Mouse (Mus musculus): ENCODE data around the gene Agap1. TPM values are rescaled to one million over a fixed set of nuclear protein-coding genes. Genes with fewer than 3 reads are reported as not detected.

Agap1 gene
- total and polyA plus RNA-seq, 3 experiments = 0.01 TPM; not detected in 2

GRCm38 (mm10) chr1:89441236-89441897 is 13.2 kb upstream of the Agap1 start:
- Histone ChIP-seq H3K9me3 (replicated peaks; ENCODE audit: insufficient read depth, low read length) (no peaks in the 10 kb centered on the region), H3K36me3 (ENCODE audit: control insufficient read depth in 1 of 2, insufficient read depth in 2 of 2, low read length in 2 of 2) (no peaks in the 10 kb centered on the region), H3K4me1 (ENCODE audit: control insufficient read depth in 1 of 2, insufficient read depth in 2 of 2, low read length in 2 of 2) (no peaks in the 10 kb centered on the region), H3K27ac (ENCODE audit: control insufficient read depth, low read depth, low read length) (no peak overlapping the region), H3K9ac (ENCODE audit: control insufficient read depth, low read depth, low read length, poor library complexity, severe bottlenecking) (no peak overlapping the region), H3K27me3 (ENCODE audit: control insufficient read depth in 1 of 2, insufficient read depth in 2 of 2, low read length in 2 of 2) (no peaks in the 10 kb centered on the region), H3K79me2 (ENCODE audit: control insufficient read depth, insufficient read depth, low read length, poor library complexity) (no peaks in the 10 kb centered on the region), H3K4me3 (ENCODE audit: control insufficient read depth in 1 of 2, insufficient read depth in 1 of 2, low read depth in 2 of 2, low read length in 2 of 2) (no peak overlapping the region)
- DNase-seq (ENCODE audit: low read depth, low spot score) = no peak
- TF ChIP-seq SIN3A (IDR thresholded peaks at IDR 0.05; ENCODE audit: low read length) (no peak), JUND (IDR thresholded peaks at IDR 0.05; ENCODE audit: low read depth, low read length) (no peak), ZKSCAN1 (IDR thresholded peaks at IDR 0.05; ENCODE audit: low read depth, low read length) (no peak), BHLHE40 (IDR thresholded peaks at IDR 0.05; ENCODE audit: borderline replicate concordance, low read depth, low read length) (no peak), TBP (IDR thresholded peaks at IDR 0.05; ENCODE audit: low read depth, low read length) (no peak), POLR2AphosphoS5 (IDR thresholded peaks at IDR 0.05; ENCODE audit: borderline replicate concordance, low read depth, low read length) (no peak)

DNA sequence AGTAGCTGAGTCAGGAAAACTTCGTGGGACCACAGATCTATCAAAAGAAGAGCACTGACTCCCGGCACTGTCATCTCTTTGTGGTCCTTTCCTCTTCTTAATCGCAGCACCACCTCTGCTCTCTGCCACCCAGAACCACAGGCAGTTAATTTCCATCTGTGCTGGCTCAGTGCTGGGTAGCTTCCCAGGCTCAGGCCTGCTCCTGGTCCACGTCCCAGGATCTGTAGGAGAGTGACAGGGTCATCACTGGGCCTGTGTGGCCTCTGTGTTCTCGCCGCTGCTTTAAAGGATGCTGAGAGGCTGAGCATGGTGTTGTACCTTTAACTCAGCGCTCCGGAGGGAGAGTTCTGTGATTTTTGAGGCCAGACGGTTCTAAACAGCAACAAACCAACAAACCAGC is 11.1 kb upstream of the Agap1 start:
- no peaks in the 10 kb centered on the region for H3K27me3 ChIP-seq (ENCODE audit: control insufficient read depth in 1 of 2, insufficient read depth in 2 of 2, low read length in 2 of 2)
- H3K36me3 ChIP-seq (ENCODE audit: control insufficient read depth in 1 of 2, insufficient read depth in 2 of 2, low read length in 2 of 2) = no peaks in the 10 kb centered on the region
- H3K9ac ChIP-seq (ENCODE audit: control insufficient read depth, low read depth, low read length, poor library complexity, severe bottlenecking) = no peak overlapping the region
- no peaks in the 10 kb centered on the region for H3K4me1 ChIP-seq (ENCODE audit: control insufficient read depth in 1 of 2, insufficient read depth in 2 of 2, low read length in 2 of 2)
- no peak overlapping the region for H3K4me3 ChIP-seq (ENCODE audit: control insufficient read depth in 1 of 2, insufficient read depth in 1 of 2, low read depth in 2 of 2, low read length in 2 of 2)
- DNase-seq (ENCODE audit: low read depth, low spot score) = no peak
- H3K27ac ChIP-seq (ENCODE audit: control insufficient read depth, low read depth, low read length) = no peak overlapping the region
- H3K79me2 ChIP-seq (ENCODE audit: control insufficient read depth, insufficient read depth, low read length, poor library complexity) = no peaks in the 10 kb centered on the region
- TF ChIP-seq SMC3 (IDR thresholded peaks at IDR 0.05; ENCODE audit: low read depth, low read length) (no peak), MXI1 (IDR thresholded peaks at IDR 0.05; ENCODE audit: low read depth, low read length) (no peak)
- H3K9me3 ChIP-seq (replicated peaks; ENCODE audit: insufficient read depth, low read length) = no peaks in the 10 kb centered on the region

- Histone ChIP-seq H3K27ac (ENCODE audit: control insufficient read depth, low read depth, low read length) (no peak overlapping the region), H3K4me3 (ENCODE audit: control insufficient read depth in 1 of 2, insufficient read depth in 1 of 2, low read depth in 2 of 2, low read length in 2 of 2) (no peak overlapping the region), H3K4me1 (ENCODE audit: control insufficient read depth in 1 of 2, insufficient read depth in 2 of 2, low read length in 2 of 2) (no peaks in the 10 kb centered on the region), H3K36me3 (ENCODE audit: control insufficient read depth in 1 of 2, insufficient read depth in 2 of 2, low read length in 2 of 2) (no peaks in the 10 kb centered on the region), H3K9me3 (replicated peaks; ENCODE audit: insufficient read depth, low read length) (no peaks in the 10 kb centered on the region), H3K27me3 (ENCODE audit: control insufficient read depth in 1 of 2, insufficient read depth in 2 of 2, low read length in 2 of 2) (no peaks in the 10 kb centered on the region), H3K79me2 (ENCODE audit: control insufficient read depth, insufficient read depth, low read length, poor library complexity) (no peaks in the 10 kb centered on the region), H3K9ac (ENCODE audit: control insufficient read depth, low read depth, low read length, poor library complexity, severe bottlenecking) (no peak overlapping the region)
- TF ChIP-seq GATA1 (IDR thresholded peaks at IDR 0.05; ENCODE audit: low read depth, low read length) (no peak), ELF1 (IDR thresholded peaks at IDR 0.05; ENCODE audit: low read depth, low read length) (no peak), MYC (IDR thresholded peaks at IDR 0.05; ENCODE audit: low read depth, low read length) (no peak), HCFC1 (IDR thresholded peaks at IDR 0.05; ENCODE audit: low read depth, low read length) (no peak), EP300 (IDR thresholded peaks at IDR 0.05; ENCODE audit: low read depth in 1 of 2, low read length in 2 of 2) (no peak), CHD1 (IDR thresholded peaks at IDR 0.05; ENCODE audit: low read depth, low read length) (no peak), ZMIZ1 (IDR thresholded peaks at IDR 0.05; ENCODE audit: low read depth, low read length) (no peak), SIN3A (IDR thresholded peaks at IDR 0.05; ENCODE audit: low read length) (no peak), POLR2AphosphoS5 (IDR thresholded peaks at IDR 0.05; ENCODE audit: borderline replicate concordance, low read depth, low read length) (no peak), TCF12 (IDR thresholded peaks at IDR 0.05; ENCODE audit: low read depth, low read length) (no peak), ZKSCAN1 (IDR thresholded peaks at IDR 0.05; ENCODE audit: low read depth, low read length) (no peak), TBP (IDR thresholded peaks at IDR 0.05; ENCODE audit: low read depth, low read length) (no peak), CTCF (IDR thresholded peaks at IDR 0.05 in 2 of 3, conservative IDR thresholded peaks at IDR 0.05 in 1 of 3; ENCODE audit: control insufficient read depth in 1 of 3, insufficient read depth in 1 of 3, low read depth in 2 of 3, low read length in 3 of 3, poor library complexity in 1 of 3, severe bottlenecking in 1 of 3) (no peak), USF1 (IDR thresholded peaks at IDR 0.05; ENCODE audit: low read depth, low read length) (no peak)
- no peak for DNase-seq (ENCODE audit: low read depth, low spot score)
These were observed 10.6 kb upstream of the Agap1 start for GRCm38 (mm10) chr1:89444014-89444413.

Measured in MEL (cell line).